Mouse (Mus musculus) MEL (cell line): Measurements from ENCODE around the gene Snap23. TPM values are rescaled to one million over a fixed set of nuclear protein-coding genes. Genes with fewer than 3 reads are reported as not detected.

Source experiments
- DNase-seq: peaks from one replicate; pipeline ENCODE4 v3.0.0; 2011; ENCODE audit warnings: low read depth, low spot score
- H3K27ac ChIP-seq: 2 replicates; pipeline ENCODE4 v1.5.1; 2012; ENCODE audit warnings: low read depth, mild to moderate bottlenecking, control low read depth, low read length, moderate library complexity; ENCODE audit not compliant: control insufficient read depth
- H3K27me3 ChIP-seq, 2 experiments: fragments of 150-350 bp in 1 of 2; sonication (generic) in 1 of 2; 2 replicates each; pipeline ENCODE4 v1.6.1; 2012; ENCODE audit warnings: low read length in 2 of 2, mild to moderate bottlenecking in 2 of 2, improper control_type of control experiment in 1 of 2, moderate library complexity in 1 of 2; ENCODE audit not compliant: insufficient read depth in 2 of 2, control insufficient read depth in 1 of 2
- H3K36me3 ChIP-seq, 2 experiments: 2 replicates each; pipeline ENCODE4 v1.6.1; 2012 to 2014; ENCODE audit warnings: low read length in 2 of 2, improper control_type of control experiment in 1 of 2, inconsistent platforms in 1 of 2, mild to moderate bottlenecking in 1 of 2; ENCODE audit not compliant: insufficient read depth in 2 of 2, control insufficient read depth in 1 of 2
- H3K4me1 ChIP-seq, 2 experiments: fragments of 150-350 bp in 1 of 2; sonication (generic) in 1 of 2; 2 replicates each; pipeline ENCODE4 v1.6.1; 2012; ENCODE audit warnings: low read length in 2 of 2, improper control_type of control experiment in 1 of 2, mild to moderate bottlenecking in 1 of 2; ENCODE audit not compliant: insufficient read depth in 2 of 2, control insufficient read depth in 1 of 2
- H3K4me3 ChIP-seq, 2 experiments: fragments of 150-350 bp in 1 of 2; sonication (generic) in 1 of 2; 2 replicates each; pipeline ENCODE4 v1.5.1; 2012; ENCODE audit warnings: low read depth in 2 of 2, low read length in 2 of 2, mild to moderate bottlenecking in 2 of 2, moderate library complexity in 2 of 2, control low read depth in 1 of 2, improper control_type of control experiment in 1 of 2; ENCODE audit not compliant: control insufficient read depth in 1 of 2, insufficient read depth in 1 of 2
- H3K79me2 ChIP-seq: 2 replicates; pipeline ENCODE4 v1.6.1; 2012; ENCODE audit warnings: mild to moderate bottlenecking, low read length, moderate library complexity; ENCODE audit not compliant: control insufficient read depth, poor library complexity, insufficient read depth
- H3K9ac ChIP-seq: 2 replicates; pipeline ENCODE4 v1.6.1; 2012; ENCODE audit warnings: low read depth, mild to moderate bottlenecking, control low read depth, low read length, moderate library complexity; ENCODE audit not compliant: control insufficient read depth, poor library complexity, severe bottlenecking
- H3K9me3 ChIP-seq: fragments of 150-350 bp; sonication (generic); replicated peaks from 2 replicates; pipeline ENCODE4 v1.6.1; 2012; ENCODE audit warnings: mild to moderate bottlenecking, low read length, improper control_type of control experiment, moderate library complexity; ENCODE audit not compliant: insufficient read depth
- BHLHE40 ChIP-seq: IDR thresholded peaks from 2 replicates; pipeline ENCODE4 v1.6.1; 2012; ENCODE audit warnings: low read depth, mild to moderate bottlenecking, inconsistent platforms, low read length, improper control_type of control experiment, borderline replicate concordance
- ELF1 ChIP-seq: IDR thresholded peaks from 2 replicates; pipeline ENCODE4 v1.6.1; 2014; ENCODE audit warnings: low read depth, mild to moderate bottlenecking, inconsistent platforms, low read length, improper control_type of control experiment, moderate library complexity
- GABPA ChIP-seq: IDR thresholded peaks from 2 replicates; pipeline ENCODE4 v1.6.1; 2012; ENCODE audit warnings: low read depth, mild to moderate bottlenecking, inconsistent platforms, low read length, improper control_type of control experiment, moderate library complexity
- GATA1 ChIP-seq: IDR thresholded peaks from 2 replicates; pipeline ENCODE4 v1.6.1; 2011; ENCODE audit warnings: low read depth, low read length, improper control_type of control experiment
- JUND ChIP-seq: IDR thresholded peaks from 2 replicates; pipeline ENCODE4 v1.6.1; 2011; ENCODE audit warnings: low read depth, mild to moderate bottlenecking, improper control_type of control experiment, low read length
- MAFK ChIP-seq: IDR thresholded peaks from 2 replicates; pipeline ENCODE4 v1.6.1; 2011; ENCODE audit warnings: low read depth, mild to moderate bottlenecking, low read length, improper control_type of control experiment, borderline replicate concordance
- MEF2A ChIP-seq: IDR thresholded peaks from 2 replicates; pipeline ENCODE4 v1.6.1; 2014; ENCODE audit warnings: low read depth, mild to moderate bottlenecking, inconsistent platforms, low read length, improper control_type of control experiment; ENCODE audit not compliant: poor library complexity, insufficient replicate concordance, severe bottlenecking; ENCODE audit errors: extremely low read depth
- MXI1 ChIP-seq: IDR thresholded peaks from 2 replicates; pipeline ENCODE4 v1.6.1; 2011; ENCODE audit warnings: mild to moderate bottlenecking, low read depth, low read length, improper control_type of control experiment
- MYC ChIP-seq: IDR thresholded peaks from 2 replicates; pipeline ENCODE4 v1.6.1; 2011; ENCODE audit warnings: low read depth, mild to moderate bottlenecking, low read length, improper control_type of control experiment, moderate library complexity
- NRF1 ChIP-seq: IDR thresholded peaks from 2 replicates; pipeline ENCODE4 v1.6.1; 2014; ENCODE audit warnings: low read depth, mild to moderate bottlenecking, inconsistent platforms, low read length, improper control_type of control experiment, moderate library complexity; ENCODE audit not compliant: poor library complexity, insufficient read depth, severe bottlenecking
- POLR2A ChIP-seq, 2 experiments: IDR thresholded peaks; 2 replicates each; pipeline ENCODE4 v1.6.1; 2011 to 2012; ENCODE audit warnings: low read length in 2 of 2, mild to moderate bottlenecking in 2 of 2, control low read depth in 1 of 2, improper control_type of control experiment in 1 of 2, low read depth in 1 of 2, moderate library complexity in 1 of 2; ENCODE audit not compliant: control insufficient read depth in 1 of 2, insufficient read depth in 1 of 2, poor library complexity in 1 of 2
- RAD21 ChIP-seq: IDR thresholded peaks from 2 replicates; pipeline ENCODE4 v1.6.1; 2011; ENCODE audit warnings: mild to moderate bottlenecking, low read depth, low read length, improper control_type of control experiment
- SIN3A ChIP-seq: IDR thresholded peaks from 2 replicates; pipeline ENCODE4 v1.6.1; 2012; ENCODE audit warnings: low read length, improper control_type of control experiment, inconsistent platforms
- SMC3 ChIP-seq: IDR thresholded peaks from 2 replicates; pipeline ENCODE4 v1.6.1; 2011; ENCODE audit warnings: low read depth, low read length, improper control_type of control experiment
- TBP ChIP-seq: IDR thresholded peaks from 2 replicates; pipeline ENCODE4 v1.8.0; 2011; ENCODE audit warnings: low read depth, low read length, improper control_type of control experiment
- TCF12 ChIP-seq: IDR thresholded peaks from 2 replicates; pipeline ENCODE4 v1.6.1; 2014; ENCODE audit warnings: low read depth, mild to moderate bottlenecking, inconsistent platforms, low read length, improper control_type of control experiment, moderate library complexity
- UBTF ChIP-seq: IDR thresholded peaks from 2 replicates; pipeline ENCODE4 v1.6.1; 2012; ENCODE audit warnings: low read depth, mild to moderate bottlenecking, inconsistent platforms, low read length, improper control_type of control experiment, moderate library complexity, borderline replicate concordance; ENCODE audit not compliant: insufficient read depth
- USF1 ChIP-seq: IDR thresholded peaks from 2 replicates; pipeline ENCODE4 v1.6.1; 2014; ENCODE audit warnings: low read depth, mild to moderate bottlenecking, inconsistent platforms, low read length, improper control_type of control experiment, moderate library complexity
- USF2 ChIP-seq, 2 experiments: IDR thresholded peaks; 2 replicates each; pipeline ENCODE4 v1.6.1; 2011 to 2012; ENCODE audit warnings: improper control_type of control experiment in 2 of 2, low read length in 2 of 2, borderline replicate concordance in 1 of 2, inconsistent platforms in 1 of 2, low read depth in 1 of 2, mild to moderate bottlenecking in 1 of 2; ENCODE audit not compliant: insufficient read depth in 1 of 2
- ZKSCAN1 ChIP-seq: IDR thresholded peaks from 2 replicates; pipeline ENCODE4 v1.6.1; 2012; ENCODE audit warnings: low read depth, mild to moderate bottlenecking, inconsistent platforms, low read length, improper control_type of control experiment, moderate library complexity
- polyA plus RNA-seq, 2 experiments: library from polyadenylated mRNA; stranded (reverse) in 1 of 2; unstranded in 1 of 2; fragments of >175 nt in 1 of 2; fragments of >200 nt in 1 of 2; gene quantifications; 2 replicates each; pipeline versions ENCODE4 v1.2.1 to v1.2.4; 2012; ENCODE audit warnings: low replicate concordance in 2 of 2, low read depth in 1 of 2; ENCODE audit not compliant: insufficient read length in 2 of 2, insufficient read depth in 1 of 2, missing spikeins in 1 of 2
- total RNA-seq: library from RNA; depleted of rRNA; stranded (reverse); fragments of 300-350 nt; gene quantifications from 2 replicates; pipeline ENCODE4 v1.2.3, GENCODE M21; 2012

Snap23 gene
- total and polyA plus RNA-seq, 3 experiments: 50.8 to 81.5 TPM; not detected in 1

DNA sequence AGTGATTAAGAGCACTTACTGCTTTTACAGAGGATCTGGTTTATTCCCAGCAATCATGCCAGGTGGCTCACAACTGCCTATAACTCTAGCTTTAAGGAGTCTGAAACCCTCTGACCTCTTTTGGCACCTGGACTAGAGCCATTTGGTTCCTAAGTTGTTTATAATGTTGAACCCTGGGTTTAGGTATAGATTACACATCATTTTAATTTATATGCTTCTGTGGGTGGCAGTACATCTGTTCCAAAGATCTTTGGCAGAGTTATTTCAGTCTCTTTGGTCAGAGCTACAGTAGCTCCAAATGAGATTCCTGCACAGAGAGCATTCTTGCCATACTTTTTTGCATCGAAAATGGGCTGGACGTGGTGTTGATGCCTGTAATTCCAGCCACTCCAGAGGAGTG is 30.3 kb downstream of the Snap23 start (continued):
- TF ChIP-seq MAFK: no peak

DNA sequence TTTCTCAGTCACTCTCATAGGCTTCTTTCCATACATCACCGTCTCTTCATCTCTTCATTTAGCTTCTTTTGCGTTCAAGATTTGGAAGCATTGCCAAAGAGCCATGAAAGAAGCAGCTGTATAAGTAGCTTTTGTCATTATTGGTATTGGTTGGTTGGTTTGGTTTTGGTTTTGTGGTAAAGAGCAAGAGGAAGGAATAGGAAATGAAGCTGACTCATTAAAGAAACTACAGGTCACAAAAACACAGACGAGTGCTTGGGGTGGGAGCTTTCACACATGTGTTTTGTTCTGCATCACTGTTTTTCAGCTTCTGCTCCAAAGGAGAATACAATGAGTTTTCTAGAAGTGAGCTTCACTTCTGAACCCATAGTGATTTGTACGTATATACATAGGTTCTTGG is 32.0 kb downstream of the Snap23 start:
- Histone ChIP-seq H3K9me3 (no peaks in the 10 kb centered on the region), H3K27me3 (no peaks in the 10 kb centered on the region), H3K79me2 (no peaks in the 10 kb centered on the region), H3K4me3 (no peak overlapping the region), H3K27ac (no peak overlapping the region), H3K9ac (no peak overlapping the region), H3K4me1 (no peaks in the 10 kb centered on the region), H3K36me3 (peaks cover 2 to 40% of the 10 kb centered on the region in 2 experiments)
- no peak for DNase-seq
- no peak for TF ChIP-seq SMC3
- no peak for TF ChIP-seq GABPA
- no peak for TF ChIP-seq UBTF
- TF ChIP-seq TBP: no peak
- TF ChIP-seq MXI1: no peak
- no peak for TF ChIP-seq MEF2A
- TF ChIP-seq USF2 (IDR thresholded peaks at IDR 0.05; ENCODE audit: borderline replicate concordance in 1 of 2, insufficient read depth in 1 of 2, low read depth in 1 of 2, low read length in 2 of 2): no peak
- TF ChIP-seq BHLHE40: no peak
- TF ChIP-seq TCF12: no peak
- no peak for TF ChIP-seq USF1
- TF ChIP-seq NRF1: no peak
- no peak for TF ChIP-seq MAFK
- no peak for TF ChIP-seq POLR2A (IDR thresholded peaks at IDR 0.05; ENCODE audit: control insufficient read depth in 1 of 2, insufficient read depth in 1 of 2, low read depth in 1 of 2, low read length in 2 of 2, poor library complexity in 1 of 2)
- no peak for TF ChIP-seq JUND
- TF ChIP-seq SIN3A: no peak
- no peak for TF ChIP-seq GATA1
- no peak for TF ChIP-seq MYC
- no peak for TF ChIP-seq ELF1
- TF ChIP-seq RAD21: no peak
- TF ChIP-seq ZKSCAN1: no peak
